Mouse (Mus musculus): Measurements from ENCODE around the gene Car8. TPM values are rescaled to one million over a fixed set of nuclear protein-coding genes. Genes with fewer than 3 reads are reported as not detected.
"Not testable (repeated sequence)": the region's sequence is repeated elsewhere in the genome, so short reads cannot be mapped to it uniquely, and the experiment has no call there.

Car8 gene
- polyA plus RNA-seq, 1 experiment from 2014 or later, result 9.2 TPM

DNA sequence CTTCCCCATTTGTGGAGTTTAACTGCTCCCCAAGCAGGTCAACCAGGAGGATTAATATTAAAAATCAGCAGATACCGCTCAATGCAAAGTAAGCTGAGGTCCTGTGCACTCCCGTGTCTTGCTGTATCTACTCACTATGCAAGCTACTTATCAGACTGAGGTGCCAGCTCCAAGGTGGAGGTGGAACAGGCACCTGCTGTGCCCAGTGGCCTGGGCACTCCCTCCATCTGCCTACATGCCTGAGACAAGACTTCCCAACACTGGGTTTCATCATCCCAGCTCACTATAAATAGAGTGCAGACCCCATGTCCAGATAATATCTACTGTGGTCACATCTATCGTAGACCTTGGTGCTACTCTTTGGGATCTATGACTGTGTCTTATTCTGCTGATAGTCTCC lies 127.0 kb downstream of the Car8 start:
- Histone ChIP-seq H3K36me3 (no peaks in the 10 kb centered on the region), H3K9ac (no peak overlapping the region), H3K4me1 (peaks cover 7% of the 10 kb centered on the region; the same call in 1 of the 2 replicates), H3K4me3 (no peak overlapping the region), H3K4me2 (no peak overlapping the region), H3K27ac (replicated peaks) (no peak overlapping the region), H3K9me3 (no peaks in the 10 kb centered on the region), H3K27me3 (replicated peaks) (no peaks in the 10 kb centered on the region)
- WGBS, result 73% methylated on average over 3 of the region's 3 CpGs
- no peak for ATAC-seq (ENCODE audit: extremely low read depth, insufficient number of reproducible peaks, low FRiP score, low TSS enrichment)

DNA sequence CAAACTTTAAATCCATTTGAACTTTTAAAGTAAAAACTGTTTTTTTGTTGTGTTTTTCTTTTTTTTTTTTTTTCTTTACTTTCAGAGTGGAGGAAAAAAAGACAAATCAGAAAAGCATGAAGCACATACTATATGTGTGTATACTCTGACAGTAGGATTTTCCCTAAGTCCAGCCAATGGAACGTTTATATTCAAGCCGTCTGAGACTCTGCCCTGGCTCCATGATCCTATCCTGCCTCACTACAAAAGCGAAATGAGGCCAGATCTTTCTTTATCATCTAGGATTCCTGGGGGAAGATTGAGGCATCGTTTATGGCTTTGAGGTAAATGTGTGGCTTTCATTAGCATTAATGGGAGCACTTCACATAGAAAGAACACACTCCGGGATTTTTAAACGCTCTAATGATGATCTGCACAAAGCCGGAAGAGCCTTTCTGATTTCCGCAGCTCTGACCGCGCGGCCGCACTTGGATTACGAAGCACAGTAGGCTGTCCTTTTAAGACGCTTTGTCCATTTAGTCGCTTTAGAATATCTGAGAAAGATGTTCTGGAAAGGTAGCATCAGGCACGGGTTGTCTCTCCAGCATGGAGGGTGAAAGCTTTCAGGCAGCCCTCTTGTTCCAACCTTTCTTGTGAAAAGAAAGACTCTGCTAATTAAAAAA lies 128.8 kb downstream of the Car8 start:
- Histone ChIP-seq H3K4me2 (no peak overlapping the region), H3K27me3 (replicated peaks) (no peaks in the 10 kb centered on the region), H3K4me3 (no peak overlapping the region), H3K4me1 (peaks cover 7% of the 10 kb centered on the region; the same call in 1 of the 2 replicates), H3K27ac (replicated peaks) (no peak overlapping the region), H3K9ac (no peak overlapping the region), H3K36me3 (no peaks in the 10 kb centered on the region), H3K9me3 (no peaks in the 10 kb centered on the region)
- 82% methylated on average over 16 of the region's 16 CpGs for WGBS
- no peak for ATAC-seq (ENCODE audit: extremely low read depth, insufficient number of reproducible peaks, low FRiP score, low TSS enrichment)

DNA sequence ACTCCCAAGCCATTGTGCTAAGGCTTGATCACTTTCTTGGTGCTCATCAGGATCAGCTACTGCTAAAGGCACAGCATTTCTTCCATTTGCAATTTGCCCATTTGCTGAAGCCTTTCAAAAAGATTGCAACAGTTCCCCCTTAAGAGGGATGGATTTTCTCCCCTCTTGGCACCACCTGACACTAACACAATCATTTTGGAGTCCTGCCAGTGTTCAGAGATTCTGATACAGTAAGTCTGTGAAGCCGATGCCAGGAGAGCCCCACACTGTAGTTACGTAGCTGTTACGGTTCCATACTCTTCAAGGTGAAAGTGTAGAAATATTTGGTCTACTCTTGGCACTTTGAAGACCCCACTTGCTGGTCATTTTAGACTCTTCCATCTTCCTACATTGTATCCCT lies 137.4 kb downstream of the Car8 start:
- no peak overlapping the region for H3K9ac ChIP-seq
- ATAC-seq (ENCODE audit: extremely low read depth, insufficient number of reproducible peaks, low FRiP score, low TSS enrichment), result no peak
- no peaks in the 10 kb centered on the region for H3K27me3 ChIP-seq (replicated peaks)
- no peak overlapping the region for H3K4me3 ChIP-seq
- H3K4me2 ChIP-seq, result no peak overlapping the region
- no peaks in the 10 kb centered on the region for H3K36me3 ChIP-seq
- WGBS, result 13% methylated on average over 3 of the region's 3 CpGs
- H3K9me3 ChIP-seq, result no peaks in the 10 kb centered on the region
- H3K27ac ChIP-seq (replicated peaks), result no peak overlapping the region
- 0 out of 2 replicates have a peak, but pooled peaks cover 5% of the 10 kb centered on the region for H3K4me1 ChIP-seq

DNA sequence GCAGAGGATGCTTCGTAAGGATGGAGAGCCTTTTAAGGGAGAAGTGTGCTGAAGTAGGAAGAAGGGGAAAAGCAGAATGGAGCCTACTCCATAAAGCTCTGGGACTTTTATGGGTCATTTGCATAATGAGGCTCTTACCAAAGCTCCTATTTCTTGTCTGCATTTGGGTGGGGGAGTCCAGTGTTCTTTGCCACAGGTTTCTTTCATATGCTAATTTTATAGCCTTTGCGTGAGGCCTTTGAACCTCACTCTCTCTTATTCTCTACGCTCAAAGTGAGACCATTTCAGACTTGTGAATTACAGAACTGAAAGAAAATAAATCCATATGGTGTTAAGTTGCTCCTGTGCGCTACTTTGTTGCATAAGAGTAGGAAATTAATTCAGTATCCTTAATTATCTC lies 140.8 kb downstream of the Car8 start:
- WGBS, result 71% methylated on average over 4 of the region's 4 CpGs
- H3K27ac ChIP-seq (replicated peaks), result no peak overlapping the region
- no peak overlapping the region for H3K4me2 ChIP-seq
- no peaks in the 10 kb centered on the region for H3K36me3 ChIP-seq
- ATAC-seq (ENCODE audit: extremely low read depth, insufficient number of reproducible peaks, low FRiP score, low TSS enrichment), result no peak
- H3K27me3 ChIP-seq (replicated peaks), result no peaks in the 10 kb centered on the region
- 0 out of 2 replicates have a peak, but pooled peaks cover 3% of the 10 kb centered on the region for H3K9me3 ChIP-seq
- H3K9ac ChIP-seq, result no peak overlapping the region
- H3K4me3 ChIP-seq, result no peak overlapping the region
- H3K4me1 ChIP-seq, result 0 out of 2 replicates have a peak, but pooled peaks cover 5% of the 10 kb centered on the region

DNA sequence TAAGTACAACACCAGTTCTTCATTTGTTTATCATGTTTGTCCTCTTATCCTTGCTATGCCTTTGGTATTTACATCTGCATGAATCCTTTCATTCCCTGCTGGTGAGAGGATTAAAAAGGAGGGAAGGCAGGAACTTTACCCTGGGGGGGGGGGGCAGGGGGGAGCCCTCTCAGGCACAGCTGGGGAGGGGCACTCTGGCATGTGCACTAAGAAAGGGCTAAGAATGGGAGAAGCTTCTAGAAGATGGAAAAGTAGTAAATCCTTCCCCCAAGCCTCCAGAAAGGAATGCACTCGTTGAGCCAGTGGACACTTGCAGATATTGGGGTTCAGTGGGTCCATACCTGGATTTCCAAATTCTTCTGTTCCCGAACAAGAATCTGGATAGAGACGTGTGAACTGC lies 141.2 kb downstream of the Car8 start:
- Histone ChIP-seq H3K4me2 (no peak overlapping the region), H3K9ac (no peak overlapping the region), H3K36me3 (no peaks in the 10 kb centered on the region), H3K9me3 (0 out of 2 replicates have a peak, but pooled peaks cover 3% of the 10 kb centered on the region), H3K27me3 (replicated peaks) (no peaks in the 10 kb centered on the region), H3K27ac (replicated peaks) (no peak overlapping the region), H3K4me3 (no peak overlapping the region), H3K4me1 (0 out of 2 replicates have a peak, but pooled peaks cover 5% of the 10 kb centered on the region)
- no peak for ATAC-seq (ENCODE audit: extremely low read depth, insufficient number of reproducible peaks, low FRiP score, low TSS enrichment)
- 69% methylated on average over 3 of the region's 3 CpGs for WGBS

DNA sequence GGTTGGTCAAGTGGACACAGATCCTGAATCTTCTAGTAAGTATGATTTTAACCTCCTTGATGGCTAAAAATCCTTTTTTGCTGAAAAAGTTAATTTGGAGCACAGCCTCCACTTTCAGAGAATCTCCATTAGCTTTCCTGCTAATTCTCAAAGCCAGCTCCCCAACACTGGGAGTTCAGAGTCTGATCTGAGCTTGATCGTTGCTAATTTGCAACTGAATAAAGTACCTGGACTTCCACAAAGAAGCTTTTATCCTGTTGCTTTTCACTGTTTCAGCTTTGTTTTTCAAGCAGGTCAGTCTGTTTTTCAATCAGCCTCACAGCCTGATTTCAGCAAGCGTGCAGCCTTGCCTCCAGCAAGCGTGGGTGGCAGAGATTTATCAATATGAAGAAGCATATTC lies 145.3 kb downstream of the Car8 start:
- not testable (repeated sequence) for H3K4me3 ChIP-seq; H3K4me1 ChIP-seq; H3K27ac ChIP-seq (replicated peaks); ATAC-seq (ENCODE audit: extremely low read depth, insufficient number of reproducible peaks, low FRiP score, low TSS enrichment); H3K27me3 ChIP-seq (replicated peaks); H3K9ac ChIP-seq; H3K9me3 ChIP-seq; H3K36me3 ChIP-seq; H3K4me2 ChIP-seq
- WGBS, result 74% methylated on average over 3 of the region's 3 CpGs

Small RNA genes lying within 50 kb of the gene (microRNA-seq; reads per million reads assigned to microRNA genes)
- gene Gm25355, result not detected

Measured in heart, embryonic 13.5 days (tissue).